Mouse (Mus musculus) bone marrow macrophage, adult 2 months (primary cell): Measurements from ENCODE around the gene Ttll9.

ENCODE experiments used
- CTCF ChIP-seq: IDR thresholded peaks from 2 replicates; pipeline ENCODE4 v1.5.1; 2012; ENCODE audit warnings: low read depth, mild to moderate bottlenecking, low read length, moderate library complexity
- POLR2A ChIP-seq: IDR thresholded peaks from 2 replicates; pipeline ENCODE4 v1.6.1; 2012; ENCODE audit warnings: mild to moderate bottlenecking, low read depth, low read length, borderline replicate concordance

DNA sequence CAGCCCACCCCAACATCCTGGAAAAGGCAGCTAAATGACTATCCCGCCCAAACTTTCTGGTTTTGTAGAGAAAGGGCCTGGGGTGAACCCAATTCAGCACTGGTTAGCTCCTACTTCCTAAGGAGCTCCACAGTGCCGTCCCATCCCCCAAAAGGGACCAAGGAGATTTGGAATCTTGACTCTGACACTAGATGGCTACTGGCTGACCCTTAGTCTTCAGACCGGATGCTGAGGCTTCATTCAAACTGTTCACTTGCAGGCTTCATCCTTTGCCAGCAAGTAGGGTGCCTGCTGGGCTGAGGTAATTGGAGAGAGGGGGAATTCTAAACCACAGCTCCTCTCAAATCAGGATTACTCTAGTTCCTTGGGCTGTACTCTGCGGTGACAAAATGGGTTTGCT lies 70.7 kb downstream of the Ttll9 start:
- no peak for TF ChIP-seq CTCF
- TF ChIP-seq POLR2A, result no peak
